Mouse (Mus musculus): Measurements from ENCODE around the gene Olfr1135. TPM values are rescaled to one million over a fixed set of nuclear protein-coding genes. Genes with fewer than 3 reads are reported as not detected.

The Olfr1135 gene
- polyA plus RNA-seq (2012; ENCODE audit: insufficient read depth, low replicate concordance): not detected in 2 replicates

DNA sequence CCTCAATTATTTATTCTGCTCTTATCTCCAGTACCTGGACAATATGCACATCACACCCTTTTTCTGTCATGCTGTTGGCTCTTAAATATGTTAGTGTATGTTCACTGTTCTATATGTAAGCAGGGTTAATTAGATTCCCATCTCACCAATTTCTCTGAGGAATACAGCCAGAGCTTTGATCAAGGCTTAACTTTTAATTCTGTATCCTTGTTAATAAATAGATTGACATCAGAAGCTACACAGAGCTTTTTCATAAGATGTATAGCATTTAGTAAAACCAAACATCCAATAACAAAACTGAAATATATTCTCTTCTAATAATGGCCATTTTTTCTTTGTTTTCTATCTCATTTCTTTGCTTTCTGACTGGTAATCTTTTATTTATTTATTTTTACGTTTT lies at the start of gene Olfr1135:
Gene Olfr1135 (minus strand): TSS at position 101 of the 400 bp plus-strand sequence.
- TF ChIP-seq GATA1 (IDR thresholded peaks at IDR 0.05; ENCODE audit: borderline replicate concordance, low read length): no peak
- TF ChIP-seq FLI1 (IDR thresholded peaks at IDR 0.05; ENCODE audit: low read length): no peak
- no peaks in the 10 kb centered on the region for H3K36me3 ChIP-seq (replicated peaks; ENCODE audit: low read length)
- H3K9me3 ChIP-seq: no peaks in the 10 kb centered on the region

DNA sequence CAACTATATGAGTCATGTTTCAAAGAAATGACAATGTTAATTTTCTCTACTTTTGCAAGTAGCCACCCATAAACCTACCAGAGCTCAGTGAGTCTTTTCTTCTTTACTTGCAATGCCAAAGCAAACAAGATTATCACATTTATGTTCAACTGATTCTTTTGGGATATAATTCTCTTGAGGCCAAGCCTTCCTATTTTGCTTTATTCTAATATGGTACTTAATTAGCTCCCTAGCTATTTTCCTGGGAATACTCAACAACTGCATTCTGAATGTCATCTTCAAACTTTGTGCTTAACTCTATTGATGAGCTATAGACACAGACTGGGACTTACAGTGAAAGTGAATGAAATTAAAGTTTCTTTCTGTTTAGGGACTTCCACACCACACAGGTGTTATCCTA lies 39.6 kb upstream of the Olfr1135 start, which contains the start of gene Olfr1137:
Gene Olfr1137 (minus strand): TSS at position 101 of the 400 bp plus-strand sequence.
- TF ChIP-seq GATA1 (IDR thresholded peaks at IDR 0.05; ENCODE audit: borderline replicate concordance, low read length) (no peak), FLI1 (IDR thresholded peaks at IDR 0.05; ENCODE audit: low read length) (no peak)
- Histone ChIP-seq H3K4me3 (replicated peaks) (no peak within 1 kb of the TSS), H3K27me3 (replicated peaks) (no peaks in the 10 kb centered on the region), H3K9me3 (no peaks in the 10 kb centered on the region), H3K4me1 (no peaks in the 10 kb centered on the region), H3K36me3 (replicated peaks; ENCODE audit: low read length) (no peaks in the 10 kb centered on the region)

More for the DNA sequence above, at the start of gene Olfr1135:
- Histone ChIP-seq H3K27me3 (replicated peaks) (no peaks in the 10 kb centered on the region), H3K4me1 (no peaks in the 10 kb centered on the region), H3K4me3 (replicated peaks) (no peak within 1 kb of the TSS)

DNA sequence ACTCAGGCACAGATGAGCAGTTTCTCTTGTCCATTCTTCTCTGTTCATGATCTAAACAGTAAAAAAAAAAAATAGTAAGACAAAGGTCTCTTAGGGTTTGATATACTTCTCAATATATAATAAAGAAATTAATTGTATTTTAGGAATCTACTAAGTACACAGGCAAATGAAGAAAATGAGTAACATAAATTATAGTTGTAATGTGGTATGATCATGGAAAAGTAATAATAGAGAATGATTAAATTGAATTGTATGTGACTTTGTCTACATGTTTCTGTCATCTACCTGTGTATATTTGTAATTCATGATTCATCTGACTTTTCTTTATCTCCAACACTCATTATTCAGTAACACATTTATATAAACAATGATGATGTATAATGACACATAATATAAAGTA lies 20.4 kb upstream of the Olfr1135 start, which contains the start of gene Olfr1136:
Gene Olfr1136 (minus strand): TSS at position 101 of the 400 bp plus-strand sequence.
- Histone ChIP-seq H3K36me3 (replicated peaks; ENCODE audit: low read length) (no peaks in the 10 kb centered on the region), H3K4me1 (no peaks in the 10 kb centered on the region), H3K9me3 (no peaks in the 10 kb centered on the region), H3K4me3 (replicated peaks) (no peak within 1 kb of the TSS), H3K27me3 (replicated peaks) (no peaks in the 10 kb centered on the region)
- no peak for TF ChIP-seq GATA1 (IDR thresholded peaks at IDR 0.05; ENCODE audit: borderline replicate concordance, low read length)
- no peak for TF ChIP-seq FLI1 (IDR thresholded peaks at IDR 0.05; ENCODE audit: low read length)

DNA sequence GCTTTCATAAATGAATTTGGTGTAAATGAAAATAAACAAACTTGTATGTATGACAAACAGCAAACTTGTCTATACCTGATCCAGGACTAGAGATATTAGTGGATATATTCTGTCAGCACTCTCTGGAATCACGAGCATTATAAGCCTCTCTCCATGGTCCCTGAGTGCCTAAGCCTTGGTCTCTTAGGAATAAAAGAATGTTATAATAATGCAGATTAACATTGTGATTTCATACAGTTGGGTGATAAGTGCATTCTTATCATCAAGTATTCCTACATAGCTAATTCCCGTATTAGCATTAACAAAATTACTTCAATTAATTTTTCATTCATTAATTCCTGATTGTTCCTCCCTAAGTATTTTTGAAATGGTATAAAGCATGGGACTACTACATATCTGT lies 15.1 kb downstream of the Olfr1135 start, which contains the start of gene Olfr1134:
Gene Olfr1134 (minus strand): TSS at position 101 of the 400 bp plus-strand sequence.
- Histone ChIP-seq H3K9me3 (0 out of 2 replicates have a peak, but pooled peaks cover 4% of the 10 kb centered on the region), H3K36me3 (replicated peaks; ENCODE audit: low read length) (no peaks in the 10 kb centered on the region), H3K27me3 (replicated peaks) (no peaks in the 10 kb centered on the region), H3K4me3 (replicated peaks) (no peak within 1 kb of the TSS), H3K4me1 (no peaks in the 10 kb centered on the region)
- TF ChIP-seq GATA1 (IDR thresholded peaks at IDR 0.05; ENCODE audit: borderline replicate concordance, low read length): no peak

DNA sequence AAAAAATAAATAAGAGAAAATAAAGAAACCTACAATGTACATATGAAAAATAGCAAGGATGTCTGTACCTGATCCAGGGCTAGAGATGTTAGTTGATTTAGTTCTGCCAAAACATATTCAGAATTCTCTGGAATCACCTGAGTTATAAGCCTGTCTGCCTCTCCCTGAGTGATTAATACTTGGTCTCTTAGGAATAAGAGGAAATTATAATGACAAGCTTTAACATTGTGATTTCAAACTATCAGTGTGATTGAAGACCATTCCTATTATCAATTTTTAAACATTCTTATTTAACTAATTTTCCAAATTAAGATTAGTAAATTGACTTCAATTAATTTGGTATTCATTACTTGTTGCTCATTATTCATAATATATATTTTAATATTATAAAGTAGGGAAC lies 26.2 kb downstream of the Olfr1135 start, which contains the start of gene Olfr1133:
Gene Olfr1133 (minus strand): TSS at position 101 of the 400 bp plus-strand sequence.
- no peak for TF ChIP-seq FLI1 (IDR thresholded peaks at IDR 0.05; ENCODE audit: low read length)
- TF ChIP-seq GATA1 (IDR thresholded peaks at IDR 0.05; ENCODE audit: borderline replicate concordance, low read length): no peak
- H3K4me1 ChIP-seq: no peaks in the 10 kb centered on the region
- no peaks in the 10 kb centered on the region for H3K27me3 ChIP-seq (replicated peaks)
- H3K4me3 ChIP-seq (replicated peaks): no peak within 1 kb of the TSS
- no peaks in the 10 kb centered on the region for H3K36me3 ChIP-seq (replicated peaks; ENCODE audit: low read length)
- H3K9me3 ChIP-seq: no peaks in the 10 kb centered on the region

DNA sequence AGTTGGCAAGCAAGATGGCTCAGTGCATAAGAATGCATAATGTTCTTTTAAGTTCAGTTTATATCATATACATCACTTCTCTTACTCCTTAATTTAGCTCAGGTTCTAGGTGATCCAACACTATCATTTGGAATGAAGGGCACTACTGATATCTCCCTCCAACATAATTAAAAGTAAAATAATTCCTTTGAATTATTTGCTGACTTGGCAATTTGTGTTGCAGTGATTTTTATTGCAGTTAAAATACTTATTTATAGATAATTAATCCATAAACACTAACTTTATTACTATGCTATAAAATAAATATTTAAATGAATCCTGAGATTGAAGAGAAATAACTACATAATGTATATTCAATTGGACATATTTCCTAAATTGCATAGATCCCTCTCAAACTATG lies 31.0 kb downstream of the Olfr1135 start:
- no peak for TF ChIP-seq FLI1 (IDR thresholded peaks at IDR 0.05; ENCODE audit: low read length)
- TF ChIP-seq GATA1 (IDR thresholded peaks at IDR 0.05; ENCODE audit: borderline replicate concordance, low read length): no peak
- H3K9me3 ChIP-seq: no peaks in the 10 kb centered on the region
- H3K27me3 ChIP-seq (replicated peaks): no peaks in the 10 kb centered on the region
- H3K4me3 ChIP-seq (replicated peaks): no peak overlapping the region
- H3K36me3 ChIP-seq (replicated peaks; ENCODE audit: low read length): no peaks in the 10 kb centered on the region
- no peaks in the 10 kb centered on the region for H3K4me1 ChIP-seq

DNA sequence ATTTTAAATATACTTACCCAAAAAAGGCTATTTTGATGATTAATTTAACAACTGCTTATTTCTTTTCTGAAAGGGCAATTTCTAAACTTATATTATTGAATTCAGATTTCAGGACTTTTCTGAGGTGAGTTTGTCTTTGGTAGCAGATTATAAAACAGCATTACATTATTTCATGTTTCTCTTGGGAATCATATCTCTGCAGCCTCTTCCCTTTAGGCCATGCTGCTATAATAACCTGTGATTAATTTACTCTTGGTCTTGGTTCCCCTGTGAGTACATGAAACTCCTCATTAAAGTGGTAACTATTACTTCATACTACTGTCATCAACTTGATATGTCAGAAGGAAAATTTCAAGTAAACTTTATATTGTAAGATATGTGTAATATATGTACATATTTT lies 36.0 kb downstream of the Olfr1135 start, which contains the start of gene Olfr1132:
Gene Olfr1132 (minus strand): TSS at position 101 of the 400 bp plus-strand sequence.
- no peaks in the 10 kb centered on the region for H3K27me3 ChIP-seq (replicated peaks)
- no peaks in the 10 kb centered on the region for H3K9me3 ChIP-seq
- no peak for TF ChIP-seq FLI1 (IDR thresholded peaks at IDR 0.05; ENCODE audit: low read length)
- TF ChIP-seq GATA1 (IDR thresholded peaks at IDR 0.05; ENCODE audit: borderline replicate concordance, low read length): no peak
- H3K36me3 ChIP-seq (replicated peaks; ENCODE audit: low read length): no peaks in the 10 kb centered on the region
- H3K4me1 ChIP-seq: no peaks in the 10 kb centered on the region
- H3K4me3 ChIP-seq (replicated peaks): no peak within 1 kb of the TSS

DNA sequence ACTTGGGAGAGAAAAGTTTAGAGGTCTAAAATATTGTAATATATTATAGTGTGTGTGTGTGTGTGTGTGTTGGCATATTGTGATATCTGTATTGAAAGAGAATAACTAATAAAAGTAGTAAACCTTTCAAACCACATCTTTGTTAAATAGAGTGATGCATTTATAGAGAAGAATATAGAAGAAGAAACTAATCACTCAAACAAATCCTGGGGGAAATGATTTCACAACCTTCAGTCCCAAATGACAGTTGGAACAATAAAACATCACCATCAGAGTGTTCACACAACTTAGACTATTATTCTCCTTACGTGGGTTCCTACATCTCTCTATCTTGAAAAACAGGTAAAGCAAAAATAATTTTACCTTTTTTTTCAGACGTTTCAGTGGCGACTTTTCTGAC lies 46.7 kb downstream of the Olfr1135 start, which contains the start of gene Olfr1131:
Gene Olfr1131 (plus strand): TSS at position 301 of the 400 bp plus-strand sequence.
- H3K4me1 ChIP-seq: no peaks in the 10 kb centered on the region
- TF ChIP-seq FLI1 (IDR thresholded peaks at IDR 0.05; ENCODE audit: low read length) (no peak), GATA1 (IDR thresholded peaks at IDR 0.05; ENCODE audit: borderline replicate concordance, low read length) (no peak)
- no peaks in the 10 kb centered on the region for H3K36me3 ChIP-seq (replicated peaks; ENCODE audit: low read length)
- peaks cover 4% of the 10 kb centered on the region for H3K9me3 ChIP-seq
- H3K27me3 ChIP-seq (replicated peaks): no peaks in the 10 kb centered on the region
- H3K4me3 ChIP-seq (replicated peaks): no peak within 1 kb of the TSS

Other genes starting within 250 kb of the Olfr1135 start
- not detected in 2 replicates for gene Olfr1124, start 243.4 kb downstream of the Olfr1135 start, polyA plus RNA-seq (2012; ENCODE audit: insufficient read depth, low replicate concordance)
- gene Olfr1126, start 219.7 kb downstream of the Olfr1135 start, polyA plus RNA-seq (2012; ENCODE audit: insufficient read depth, low replicate concordance): not detected in 2 replicates
- not detected in 2 replicates for gene Pramel7, start 176.6 kb downstream of the Olfr1135 start, polyA plus RNA-seq (2012; ENCODE audit: insufficient read depth, low replicate concordance)
- gene Pramel6, start 167.1 kb downstream of the Olfr1135 start, polyA plus RNA-seq (2012; ENCODE audit: insufficient read depth, low replicate concordance): not detected in 2 replicates
- not detected in 2 replicates for gene Olfr153, start 141.9 kb downstream of the Olfr1135 start, polyA plus RNA-seq (2012; ENCODE audit: insufficient read depth, low replicate concordance)
- not detected in 2 replicates for gene Olfr1128, start 128.1 kb downstream of the Olfr1135 start, polyA plus RNA-seq (2012; ENCODE audit: insufficient read depth, low replicate concordance)
- gene Olfr1129, start 99.8 kb downstream of the Olfr1135 start, polyA plus RNA-seq (2012; ENCODE audit: insufficient read depth, low replicate concordance): not detected in 2 replicates
- not detected in 2 replicates for gene Olfr1130, start 67.5 kb downstream of the Olfr1135 start, polyA plus RNA-seq (2012; ENCODE audit: insufficient read depth, low replicate concordance)
- not detected in 2 replicates for gene Olfr1131, start 46.6 kb downstream of the Olfr1135 start, polyA plus RNA-seq (2012; ENCODE audit: insufficient read depth, low replicate concordance)
- not detected in 2 replicates for gene Olfr1132, start 36.1 kb downstream of the Olfr1135 start, polyA plus RNA-seq (2012; ENCODE audit: insufficient read depth, low replicate concordance)
- gene Olfr1133, start 26.3 kb downstream of the Olfr1135 start, polyA plus RNA-seq (2012; ENCODE audit: insufficient read depth, low replicate concordance): not detected in 2 replicates
- not detected in 2 replicates for gene Olfr1134, start 15.2 kb downstream of the Olfr1135 start, polyA plus RNA-seq (2012; ENCODE audit: insufficient read depth, low replicate concordance)
- gene Olfr1136, start 20.3 kb upstream of the Olfr1135 start, polyA plus RNA-seq (2012; ENCODE audit: insufficient read depth, low replicate concordance): not detected in 2 replicates
- 0.71 TPM in 1 of 2 replicates, not detected in the other for gene Olfr1137, start 39.5 kb upstream of the Olfr1135 start, polyA plus RNA-seq (2012; ENCODE audit: insufficient read depth, low replicate concordance)
- gene Olfr1138, start 66.3 kb upstream of the Olfr1135 start, polyA plus RNA-seq (2012; ENCODE audit: insufficient read depth, low replicate concordance): not detected in 2 replicates
- not detected in 2 replicates for gene Olfr1140, start 70.1 kb upstream of the Olfr1135 start, polyA plus RNA-seq (2012; ENCODE audit: insufficient read depth, low replicate concordance)
- gene Olfr1141, start 80.3 kb upstream of the Olfr1135 start, polyA plus RNA-seq (2012; ENCODE audit: insufficient read depth, low replicate concordance): not detected in 2 replicates
- not detected in 2 replicates for gene Olfr152, start 105.8 kb upstream of the Olfr1135 start, polyA plus RNA-seq (2012; ENCODE audit: insufficient read depth, low replicate concordance)
- not detected in 2 replicates for gene Olfr1143, start 126.9 kb upstream of the Olfr1135 start, polyA plus RNA-seq (2012; ENCODE audit: insufficient read depth, low replicate concordance)
- not detected in 2 replicates for gene Olfr1145, start 136.2 kb upstream of the Olfr1135 start, polyA plus RNA-seq (2012; ENCODE audit: insufficient read depth, low replicate concordance)
- not detected in 2 replicates for gene Olfr1148, start 156.9 kb upstream of the Olfr1135 start, polyA plus RNA-seq (2012; ENCODE audit: insufficient read depth, low replicate concordance)
- not detected in 2 replicates for gene Olfr1150-ps1, start 170.3 kb upstream of the Olfr1135 start, polyA plus RNA-seq (2012; ENCODE audit: insufficient read depth, low replicate concordance)
- gene Olfr1151, start 182.2 kb upstream of the Olfr1135 start, polyA plus RNA-seq (2012; ENCODE audit: insufficient read depth, low replicate concordance): not detected in 2 replicates
- gene Olfr1152, start 192.8 kb upstream of the Olfr1135 start, polyA plus RNA-seq (2012; ENCODE audit: insufficient read depth, low replicate concordance): 0.43 TPM in 1 of 2 replicates, not detected in the other
- gene Olfr1153, start 221.3 kb upstream of the Olfr1135 start, polyA plus RNA-seq (2012; ENCODE audit: insufficient read depth, low replicate concordance): not detected in 2 replicates
- gene Olfr1154, start 231.5 kb upstream of the Olfr1135 start, polyA plus RNA-seq (2012; ENCODE audit: insufficient read depth, low replicate concordance): not detected in 2 replicates

All from megakaryocyte, embryonic 14.5 days (primary cell).